Mouse (Mus musculus): ENCODE measurements at regions not wholly inside any gene's neighbourhood (a gene's known extent, or its start where the extent isn't known, plus 50 kb on each side); places are given as distances from the start of the nearest gene placed in this dataset.

GRCm38 (mm10) chr12:110081831-110082615, 196.8 kb upstream of the Dio3 start:
- no peak for DNase-seq (ENCODE audit: low spot score in 2 of 2)

DNA sequence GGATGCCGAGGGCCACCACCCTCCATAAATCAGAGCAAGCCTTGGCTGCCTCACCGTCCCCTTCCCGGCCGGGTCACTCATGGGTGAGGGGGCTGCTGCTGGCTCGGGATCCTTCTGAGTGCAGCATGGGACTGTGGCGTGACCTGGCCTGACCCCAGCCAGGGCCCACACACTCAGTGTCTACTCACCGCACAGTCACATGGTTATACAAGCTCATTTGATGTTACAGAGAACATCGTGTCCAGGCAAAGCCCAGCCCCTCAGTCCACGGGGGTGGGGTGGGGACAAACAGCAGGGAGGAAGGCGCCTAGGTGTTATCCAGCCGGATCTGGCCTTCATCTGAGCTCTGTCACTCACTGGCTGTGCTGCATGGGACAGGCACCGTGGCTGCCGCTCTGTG, 195.9 kb upstream of the Dio3 start:
- no peak for DNase-seq (ENCODE audit: low spot score in 2 of 2)

DNA sequence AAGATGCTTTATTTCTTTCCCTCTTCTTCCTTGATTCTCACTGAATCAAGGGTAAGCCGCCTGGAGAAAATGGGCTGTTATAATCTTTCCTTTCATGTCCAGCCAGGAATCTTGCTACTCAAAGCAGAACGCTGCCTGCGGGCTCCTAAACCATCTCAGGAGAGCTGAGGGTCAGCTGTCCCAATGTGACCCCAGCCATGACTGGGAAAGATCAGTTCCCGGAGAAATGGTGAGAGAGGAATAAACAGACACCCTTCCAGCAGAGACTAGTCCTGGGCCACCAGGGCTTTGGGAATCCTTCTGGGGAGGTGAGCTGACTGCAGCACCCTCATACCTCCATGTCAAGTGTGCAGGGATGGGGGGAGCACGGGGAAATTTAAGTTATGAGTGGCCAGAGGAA, 195.4 kb upstream of the Dio3 start:
- no peak for DNase-seq (ENCODE audit: low spot score in 2 of 2)

GRCm38 (mm10) chr12:110086921-110087320, 191.9 kb upstream of the Dio3 start:
- DNase-seq (ENCODE audit: low spot score in 2 of 2), result no peak

GRCm38 (mm10) chr12:110087812-110088211, 191.1 kb upstream of the Dio3 start:
- no peak for DNase-seq (ENCODE audit: low spot score in 2 of 2)

- no peak for DNase-seq (ENCODE audit: low spot score in 2 of 2)
Observed at GRCm38 (mm10) chr12:110102186-110102585, 176.7 kb upstream of the Dio3 start.

- DNase-seq (ENCODE audit: low spot score in 2 of 2), result no peak
Observed at GRCm38 (mm10) chr12:110112051-110112722, 166.7 kb upstream of the Dio3 start.

DNA sequence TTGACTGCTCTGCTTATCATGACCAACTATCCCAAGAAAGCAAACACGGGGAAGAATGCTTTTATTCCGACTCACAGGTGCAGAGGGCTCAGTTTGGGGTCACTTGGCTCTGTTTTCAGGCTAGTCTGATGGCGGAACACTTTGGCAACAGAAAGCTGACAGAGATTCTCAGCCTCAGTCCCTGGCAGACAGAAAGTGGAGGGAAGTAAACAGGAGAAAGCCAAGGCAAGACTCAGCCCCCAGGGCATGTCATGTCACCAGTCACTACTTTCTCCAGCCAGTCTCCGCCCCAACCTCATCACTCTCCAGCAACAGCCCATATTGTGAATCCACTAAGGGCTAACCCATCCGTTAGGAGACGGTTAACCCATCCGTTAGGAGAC, 166.2 kb upstream of the Dio3 start:
- no peak for DNase-seq (ENCODE audit: low spot score in 2 of 2)

GRCm38 (mm10) chr12:110120141-110120540, 158.7 kb upstream of the Dio3 start:
- DNase-seq (ENCODE audit: low spot score in 2 of 2), result no peak

DNA sequence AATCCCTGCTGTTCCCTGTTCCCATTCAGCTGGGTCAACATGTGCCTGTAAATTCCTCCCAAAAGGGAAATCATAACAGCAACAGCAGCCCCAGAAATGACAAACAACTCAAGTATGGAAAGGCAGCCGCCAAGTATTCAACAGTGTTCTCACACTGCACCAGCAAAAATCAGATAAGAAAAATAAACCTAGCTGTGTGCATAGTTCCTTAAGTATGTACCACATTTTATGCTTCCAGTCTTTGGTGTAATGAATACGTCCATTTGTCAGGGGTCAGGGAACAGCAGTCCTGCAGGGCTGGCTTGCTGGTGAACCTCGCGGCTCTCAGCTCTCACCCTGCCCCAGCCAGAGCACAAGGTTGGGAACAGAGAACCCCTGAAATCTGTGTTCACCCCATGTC, 155.9 kb upstream of the Dio3 start:
- DNase-seq (ENCODE audit: low spot score in 2 of 2), result no peak

- DNase-seq (ENCODE audit: low spot score in 2 of 2), result no peak
Observed at GRCm38 (mm10) chr12:110126525-110126924, 152.3 kb upstream of the Dio3 start.

- DNase-seq (ENCODE audit: low spot score in 2 of 2), result no peak
Observed at GRCm38 (mm10) chr12:110145379-110145778, 133.5 kb upstream of the Dio3 start.

DNA sequence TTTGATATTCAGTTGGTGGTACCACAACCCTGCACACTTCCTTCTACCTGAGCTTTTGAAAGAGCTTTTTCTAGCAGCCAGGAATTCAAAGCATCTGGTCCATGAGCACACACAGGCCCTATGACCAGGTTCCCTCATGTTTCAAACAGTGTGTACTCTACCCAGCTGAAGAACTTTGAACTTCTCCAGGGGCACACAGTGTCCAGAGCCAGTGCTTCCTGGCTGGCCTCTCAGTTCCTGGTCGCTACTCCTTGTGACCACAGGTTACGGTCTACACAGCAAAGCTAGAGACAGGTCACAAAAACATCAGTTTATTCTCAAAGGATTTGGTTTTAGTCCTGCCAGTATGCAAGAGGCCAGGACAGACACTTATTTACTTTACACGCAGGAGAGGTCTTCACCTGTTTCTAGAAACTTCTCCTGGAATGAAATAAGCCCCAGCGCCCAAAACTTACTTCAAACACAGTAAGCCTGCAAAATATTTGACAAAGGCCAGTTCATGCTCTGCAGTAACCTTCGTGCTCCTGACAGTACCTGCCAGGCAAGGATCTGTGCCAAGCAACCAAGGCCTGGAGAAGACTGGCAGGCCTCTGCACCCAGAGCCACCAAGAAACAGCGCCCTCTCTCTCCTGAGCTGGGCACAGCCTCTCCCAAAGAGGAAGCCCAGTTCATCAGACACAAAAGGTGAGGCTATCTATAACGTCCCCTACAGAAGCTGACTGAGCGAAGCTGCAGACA, 124.5 kb upstream of the Dio3 start:
- DNase-seq (ENCODE audit: low spot score in 2 of 2), result no peak

- DNase-seq (ENCODE audit: low spot score in 2 of 2), result no peak
Observed at GRCm38 (mm10) chr12:110154963-110155325, 123.9 kb upstream of the Dio3 start.

- DNase-seq (ENCODE audit: low spot score in 2 of 2), result no peak
Observed at GRCm38 (mm10) chr12:110156441-110156840, 122.4 kb upstream of the Dio3 start.

- no peak for DNase-seq (ENCODE audit: low spot score in 2 of 2)
Observed at GRCm38 (mm10) chr12:110157998-110158747, 120.7 kb upstream of the Dio3 start.

- no peak for DNase-seq (ENCODE audit: low spot score in 2 of 2)
Observed at GRCm38 (mm10) chr12:110161306-110161705, 117.6 kb upstream of the Dio3 start.

- DNase-seq (ENCODE audit: low spot score in 2 of 2), result no peak
Observed at GRCm38 (mm10) chr12:110165462-110165861, 113.4 kb upstream of the Dio3 start.

DNA sequence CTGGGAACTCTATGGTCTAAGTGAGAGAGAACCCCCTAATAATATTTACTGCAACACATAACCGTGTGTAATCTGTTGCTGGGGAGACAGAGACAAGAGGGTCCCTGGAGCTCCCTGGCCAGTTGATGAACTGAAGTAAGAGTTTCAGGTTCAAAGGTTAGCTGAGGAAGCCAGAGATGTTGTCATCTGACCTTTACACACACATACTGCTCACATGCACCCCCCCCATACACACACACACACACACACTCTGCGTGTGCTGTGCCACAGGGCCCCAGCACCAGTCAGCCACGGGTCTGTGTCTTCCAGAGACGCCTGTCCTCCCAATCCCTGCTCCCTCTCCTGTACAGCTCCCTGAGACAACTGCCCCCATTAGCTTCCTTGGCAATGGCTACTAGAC, 110.5 kb upstream of the Dio3 start:
- no peak for DNase-seq (ENCODE audit: low spot score in 2 of 2)

GRCm38 (mm10) chr12:110169261-110169660, 109.6 kb upstream of the Dio3 start:
- no peak for DNase-seq (ENCODE audit: low spot score in 2 of 2)

DNA sequence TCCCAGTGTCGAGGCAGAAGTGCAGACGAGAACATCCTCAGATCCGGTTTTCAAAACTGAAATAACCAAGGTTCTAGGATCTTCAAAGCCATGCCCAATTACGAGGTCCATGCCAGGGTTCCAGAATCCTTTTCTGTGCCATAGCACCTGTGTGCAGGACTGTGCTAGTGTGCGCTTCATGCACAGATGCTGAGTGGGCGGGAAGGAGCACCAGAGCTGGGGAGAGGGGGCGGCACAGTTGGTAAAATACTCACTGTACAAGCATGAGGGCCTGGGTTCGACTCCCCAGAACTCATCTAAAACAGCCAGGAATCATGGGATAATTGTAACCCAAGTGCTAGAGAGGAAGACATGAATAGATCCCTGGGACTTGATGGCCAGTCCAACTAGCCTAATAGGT, 108.4 kb upstream of the Dio3 start:
- no peak for DNase-seq (ENCODE audit: low spot score in 2 of 2)

- DNase-seq (ENCODE audit: low spot score in 2 of 2), result no peak
Observed at GRCm38 (mm10) chr12:110177826-110178225, 101.0 kb upstream of the Dio3 start.
